Mouse (Mus musculus) neural tube, embryonic 11.5 days (tissue): ENCODE measurements around the gene Neurod6. TPM values are rescaled to one million over a fixed set of nuclear protein-coding genes. Genes with fewer than 3 reads are reported as not detected.

Experiments
- ATAC-seq: fragments of 200-750 bp; cut with Nextera tagmentation; 2 replicates; pipeline ENCODE4 v1.8.0; 2017; ENCODE audit warnings: moderate number of reproducible peaks, mild to moderate bottlenecking, moderate TSS enrichment, moderate library complexity; ENCODE audit not compliant: insufficient read depth, low FRiP score, low TSS enrichment
- DNase-seq: peaks from one replicate; pipeline ENCODE4 v3.0.0-alpha.2; 2015; ENCODE audit warnings: low spot score
- H3K27ac ChIP-seq: fragments of 300-500 bp; sonication (generic); 2 replicates; pipeline ENCODE4 v1.5.1; 2014; ENCODE audit warnings: low read depth, mild to moderate bottlenecking, low read length
- H3K27me3 ChIP-seq: fragments of 300-500 bp; sonication (generic); 2 replicates; pipeline ENCODE4 v1.6.1; 2014; ENCODE audit warnings: mild to moderate bottlenecking, low read length, mixed read lengths; ENCODE audit not compliant: control insufficient read depth, insufficient read depth
- H3K36me3 ChIP-seq: fragments of 300-500 bp; sonication (generic); 2 replicates; pipeline ENCODE4 v1.6.1; 2014; ENCODE audit warnings: mild to moderate bottlenecking, low read length, moderate library complexity, mixed read lengths; ENCODE audit not compliant: control insufficient read depth, insufficient read depth
- H3K4me1 ChIP-seq: fragments of 300-500 bp; sonication (generic); 2 replicates; pipeline ENCODE4 v1.6.1; 2014; ENCODE audit warnings: low read length, mixed read lengths; ENCODE audit not compliant: control insufficient read depth, insufficient read depth
- H3K4me2 ChIP-seq: fragments of 300-500 bp; sonication (generic); 2 replicates; pipeline ENCODE4 v1.6.1; 2014; ENCODE audit warnings: low read depth, mild to moderate bottlenecking, moderate library complexity
- H3K4me3 ChIP-seq: fragments of 300-500 bp; sonication (generic); 2 replicates; pipeline ENCODE4 v1.5.1; 2014; ENCODE audit warnings: low read depth, low read length
- H3K9ac ChIP-seq: fragments of 300-500 bp; sonication (generic); 2 replicates; pipeline ENCODE4 v1.6.1; 2014; ENCODE audit warnings: mild to moderate bottlenecking, low read length
- H3K9me3 ChIP-seq: fragments of 300-500 bp; sonication (generic); 2 replicates; pipeline ENCODE4 v1.6.1; 2016; ENCODE audit warnings: low read length; ENCODE audit not compliant: control insufficient read depth
- WGBS: fragments of 180-500 bp; shearing (Covaris S2); extraction: QIAGEN DNeasy Blood & Tissue Kit; methylation state at CpG from one replicate; pipeline ENCODE4 v1.1.7; 2014; 5-methylcytosine and 5-hydroxymethylcytosine counted together
- polyA plus RNA-seq: library from polyadenylated mRNA; unstranded; fragments of >200 nt; fragmentation: Nextera tagmentation; extraction: Ambion mirVana; gene quantifications from 2 replicates; pipeline ENCODE4 v1.2.1, GENCODE M21; 2014

Gene Neurod6
- polyA plus RNA-seq, 1 experiment from 2014 or later, result 1.2 TPM

DNA sequence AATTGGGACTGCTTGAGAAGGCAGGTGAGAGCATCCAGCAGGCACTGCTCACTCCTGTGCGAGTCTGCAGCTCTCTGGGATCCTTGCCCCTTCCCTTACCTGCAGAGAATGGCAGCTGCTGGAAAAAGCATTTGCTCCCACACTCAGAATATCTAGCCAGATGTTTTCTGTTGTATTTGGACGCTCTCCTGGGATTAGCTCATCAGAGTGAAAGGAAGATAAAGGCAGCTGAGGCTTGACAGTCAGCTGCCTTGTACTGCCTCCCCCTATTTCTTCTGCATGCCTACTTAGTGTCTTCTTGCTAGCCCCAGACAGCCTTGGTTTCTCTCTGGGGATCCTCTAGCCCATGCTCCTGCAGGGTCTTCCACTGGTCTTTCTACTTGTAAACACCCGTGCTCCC, 31.1 kb downstream of the Neurod6 start:
- Histone ChIP-seq H3K9me3 (no peaks in the 10 kb centered on the region), H3K9ac (no peak overlapping the region), H3K36me3 (no peaks in the 10 kb centered on the region), H3K27ac (no peak overlapping the region), H3K4me3 (no peak overlapping the region), H3K4me1 (no peaks in the 10 kb centered on the region), H3K4me2 (no peak overlapping the region), H3K27me3 (no peaks in the 10 kb centered on the region)
- WGBS, result 70% methylated on average over 3 of the region's 3 CpGs
- no peak for ATAC-seq
- no peak for DNase-seq

DNA sequence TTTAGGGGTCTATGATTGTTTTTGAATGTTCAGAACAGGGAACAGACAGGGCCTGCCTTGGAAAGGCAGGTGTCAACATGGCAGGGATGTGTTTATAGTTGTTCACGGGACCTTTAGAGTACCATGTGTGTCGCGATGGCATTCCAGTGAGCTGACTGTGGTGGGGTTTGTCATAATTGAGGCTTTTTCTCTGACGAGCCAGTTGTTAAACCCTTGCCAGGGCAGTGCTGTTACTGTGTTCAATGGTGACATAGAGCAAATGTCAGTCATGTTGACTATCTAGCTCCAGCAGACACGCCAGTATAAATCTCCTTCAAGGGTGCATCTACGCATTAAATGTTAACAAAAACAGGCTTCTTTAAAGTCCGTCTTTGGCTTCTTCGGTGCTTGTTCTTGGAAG, 31.5 kb downstream of the Neurod6 start:
- 85% methylated on average over 8 of the region's 8 CpGs for WGBS
- Histone ChIP-seq H3K4me3 (no peak overlapping the region), H3K36me3 (no peaks in the 10 kb centered on the region), H3K4me2 (no peak overlapping the region), H3K9me3 (no peaks in the 10 kb centered on the region), H3K27me3 (no peaks in the 10 kb centered on the region), H3K27ac (no peak overlapping the region), H3K4me1 (no peaks in the 10 kb centered on the region), H3K9ac (no peak overlapping the region)
- ATAC-seq (no peak), DNase-seq (no peak)

- no peak overlapping the region for H3K4me2 ChIP-seq
- no peaks in the 10 kb centered on the region for H3K27me3 ChIP-seq
- 47% methylated on average over 3 of the region's 3 CpGs for WGBS
- no peak overlapping the region for H3K9ac ChIP-seq
- no peaks in the 10 kb centered on the region for H3K4me1 ChIP-seq
- DNase-seq (no peak), ATAC-seq (no peak)
- H3K9me3 ChIP-seq, result no peaks in the 10 kb centered on the region
- H3K36me3 ChIP-seq, result no peaks in the 10 kb centered on the region
- H3K4me3 ChIP-seq, result no peak overlapping the region
- no peak overlapping the region for H3K27ac ChIP-seq
These were observed 32.2 kb downstream of the Neurod6 start for GRCm38 (mm10) chr6:55648886-55649285.

DNA sequence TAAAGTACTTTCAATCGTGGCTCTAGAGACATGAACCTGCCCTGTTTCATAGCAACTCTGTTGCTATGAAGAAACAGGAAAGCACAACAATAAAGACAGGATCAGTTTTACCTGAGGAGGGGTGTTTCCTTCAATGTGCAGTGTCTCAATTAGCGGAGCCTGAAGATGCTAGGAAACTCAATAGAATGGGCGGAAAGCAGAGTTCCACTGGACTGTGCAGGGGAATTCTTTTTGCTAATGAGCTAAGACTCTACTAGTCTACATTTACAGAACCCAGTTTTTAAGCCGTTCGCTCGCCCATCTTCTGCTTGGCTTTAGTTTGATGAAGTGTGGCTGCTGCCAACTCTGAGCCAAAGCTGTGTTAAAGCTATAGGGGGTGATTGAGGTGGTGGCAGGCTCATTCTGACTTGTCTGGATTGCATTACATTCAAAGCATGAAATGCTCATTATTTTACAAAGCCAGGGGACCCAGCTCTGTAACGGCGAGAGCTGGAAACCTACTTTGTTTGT, 33.2 kb downstream of the Neurod6 start:
- no peak for ATAC-seq
- H3K4me3 ChIP-seq, result no peak overlapping the region
- H3K36me3 ChIP-seq, result no peaks in the 10 kb centered on the region
- DNase-seq, result no peak
- no peak overlapping the region for H3K4me2 ChIP-seq
- no peaks in the 10 kb centered on the region for H3K9me3 ChIP-seq
- H3K4me1 ChIP-seq, result no peaks in the 10 kb centered on the region
- no peak overlapping the region for H3K9ac ChIP-seq
- no peaks in the 10 kb centered on the region for H3K27me3 ChIP-seq
- H3K27ac ChIP-seq, result no peak overlapping the region
- 72% methylated on average over 8 of the region's 8 CpGs for WGBS

DNA sequence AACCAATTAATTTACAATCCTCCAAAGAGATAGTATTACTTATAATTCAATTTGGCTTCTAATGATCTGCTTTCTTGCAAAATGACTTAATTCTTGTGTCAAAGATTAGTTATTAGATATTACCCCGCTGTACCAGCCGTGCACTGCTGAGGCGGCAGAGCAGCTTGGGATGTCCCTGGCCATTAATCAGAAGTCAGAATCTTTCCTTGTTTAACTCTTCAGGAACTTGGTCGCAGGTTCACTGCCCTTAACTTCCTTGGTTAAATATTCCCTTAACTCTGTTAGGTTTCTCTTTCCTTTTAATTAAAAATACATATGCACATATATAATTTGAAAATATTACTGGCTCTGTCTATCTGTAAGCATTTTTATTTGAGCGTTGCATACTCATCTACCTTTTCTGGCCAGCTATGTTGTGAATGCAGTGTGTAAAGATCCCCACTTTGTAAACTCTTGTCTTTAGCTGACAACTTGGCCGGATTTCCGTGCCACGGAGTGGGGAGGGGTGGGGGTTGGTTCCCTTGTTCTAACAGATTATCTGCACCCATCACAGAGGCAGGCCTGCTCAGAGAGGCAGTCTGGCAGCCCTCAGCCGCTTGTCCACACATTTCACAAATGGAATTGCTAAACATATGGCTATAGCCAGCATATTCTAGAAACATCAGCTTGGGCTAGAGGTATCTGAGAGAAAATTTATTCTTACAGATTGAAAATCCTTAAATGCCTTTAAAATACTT, 34.1 kb downstream of the Neurod6 start:
- no peaks in the 10 kb centered on the region for H3K4me1 ChIP-seq
- no peaks in the 10 kb centered on the region for H3K27me3 ChIP-seq
- H3K4me2 ChIP-seq, result no peak overlapping the region
- no peak for DNase-seq
- no peaks in the 10 kb centered on the region for H3K9me3 ChIP-seq
- no peak overlapping the region for H3K9ac ChIP-seq
- H3K27ac ChIP-seq, result no peak overlapping the region
- no peak for ATAC-seq
- no peaks in the 10 kb centered on the region for H3K36me3 ChIP-seq
- WGBS, result 63% methylated on average over 9 of the region's 9 CpGs
- H3K4me3 ChIP-seq, result no peak overlapping the region

DNA sequence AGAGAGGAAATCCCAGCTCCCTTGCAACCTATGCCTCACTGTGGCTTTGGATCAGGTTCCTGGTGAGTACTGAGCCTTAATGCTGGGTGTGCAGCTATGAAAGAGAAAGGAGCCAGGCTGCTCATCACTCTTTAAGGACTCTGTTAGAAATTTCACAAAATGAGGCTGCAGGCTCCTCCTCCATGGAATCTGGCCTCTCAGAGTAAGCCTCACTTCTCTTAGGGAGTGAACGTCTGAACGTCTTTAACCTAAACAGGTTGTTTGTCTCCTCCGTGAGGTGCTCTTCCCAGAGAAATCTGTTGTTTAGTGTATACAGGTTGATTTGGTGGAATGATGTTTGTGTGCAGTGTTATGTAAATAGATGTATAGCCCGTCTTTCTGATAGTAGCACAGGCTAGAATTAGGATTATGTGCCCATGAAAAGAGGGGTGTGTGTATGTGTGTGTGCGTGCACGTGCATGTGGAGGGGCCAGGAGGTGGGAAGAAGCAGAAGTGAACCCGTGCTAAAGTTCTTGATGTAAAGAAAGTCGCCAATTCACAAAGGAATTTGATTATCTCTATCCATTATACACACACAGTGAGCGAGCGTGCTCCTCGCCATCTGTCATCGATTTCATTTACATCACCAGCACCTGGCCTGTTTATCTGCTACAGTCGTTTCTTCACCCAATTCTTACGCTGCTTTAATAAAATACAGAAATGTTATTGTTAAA, 34.8 kb downstream of the Neurod6 start:
- DNase-seq (no peak), ATAC-seq (no peak)
- H3K4me3 ChIP-seq, result no peak overlapping the region
- H3K27me3 ChIP-seq, result no peaks in the 10 kb centered on the region
- no peaks in the 10 kb centered on the region for H3K9me3 ChIP-seq
- H3K4me1 ChIP-seq, result no peaks in the 10 kb centered on the region
- H3K36me3 ChIP-seq, result no peaks in the 10 kb centered on the region
- no peak overlapping the region for H3K4me2 ChIP-seq
- H3K9ac ChIP-seq, result no peak overlapping the region
- no peak overlapping the region for H3K27ac ChIP-seq
- WGBS, result 79% methylated on average over 14 of the region's 14 CpGs

DNA sequence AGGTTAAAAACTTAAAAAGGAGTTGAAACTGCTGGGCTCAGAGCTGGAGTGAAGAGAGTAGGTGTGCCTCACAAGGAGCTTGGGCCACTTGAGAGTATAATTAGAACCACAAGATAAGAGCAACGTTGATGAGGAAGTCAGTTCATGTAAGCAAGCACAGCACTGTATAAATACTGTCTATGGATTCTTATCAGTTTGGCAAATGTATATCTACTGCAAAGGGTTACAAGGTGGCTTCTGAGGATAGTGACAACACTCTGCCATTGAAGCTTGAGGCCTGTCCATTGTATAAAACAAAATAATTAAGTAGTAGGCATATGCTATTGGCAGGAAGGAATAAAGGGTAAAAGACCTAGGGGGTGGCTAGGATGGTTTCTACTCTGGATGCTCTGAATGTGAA, 46.4 kb downstream of the Neurod6 start:
- Histone ChIP-seq H3K4me2 (no peak overlapping the region), H3K4me1 (no peaks in the 10 kb centered on the region), H3K36me3 (no peaks in the 10 kb centered on the region), H3K4me3 (no peak overlapping the region), H3K27me3 (no peaks in the 10 kb centered on the region), H3K9ac (no peak overlapping the region), H3K9me3 (no peaks in the 10 kb centered on the region), H3K27ac (no peak overlapping the region)
- ATAC-seq, result no peak
- WGBS, result 83% methylated on average over 1 of the region's 1 CpGs
- DNase-seq, result no peak
